Mouse (Mus musculus): ENCODE results near the gene Tbrg1. TPM values are rescaled to one million over a fixed set of nuclear protein-coding genes. Genes with fewer than 3 reads are reported as not detected.

Tbrg1 gene
- 45.6 and 46.7 TPM in 2 replicates for polyA plus RNA-seq (2015; fragmentation: Nextera tagmentation; extraction: Ambion mirVana)

GRCm38 (mm10) chr9:37656931-37657481 is at the start of gene Tbrg1:
Gene Tbrg1, minus strand, starts transcription at chr9:37657312.
- Histone ChIP-seq H3K9me3 (replicated peaks; ENCODE audit: control insufficient read depth, low read length) (no peaks in the 10 kb centered on the region), H3K4me3 (ENCODE audit: low read depth, low read length) (peak within 1 kb of the TSS; percentile 73), H3K36me3 (ENCODE audit: control insufficient read depth, insufficient read depth) (peaks cover 12% of the 10 kb centered on the region), H3K27me3 (ENCODE audit: control insufficient read depth, insufficient read depth, low read depth, low read length) (no peaks in the 10 kb centered on the region), H3K4me2 (ENCODE audit: low read depth, low read length) (peak within 1 kb of the TSS; percentile 65), H3K4me1 (ENCODE audit: control insufficient read depth, low read depth, low read length) (peaks cover 7% of the 10 kb centered on the region), H3K9ac (ENCODE audit: low read depth, low read length) (peak within 1 kb of the TSS; percentile 74), H3K27ac (ENCODE audit: low read length) (peak within 1 kb of the TSS; percentile 76)
- peak; percentile 90 for ATAC-seq (ENCODE audit: low read depth)
- WGBS (ENCODE audit: insufficient replicate concordance): under 1% methylated on average over 36 of the region's 36 CpGs

- no peak overlapping the region for H3K27ac ChIP-seq (ENCODE audit: low read length)
- no peaks in the 10 kb centered on the region for H3K36me3 ChIP-seq (ENCODE audit: control insufficient read depth, insufficient read depth)
- H3K9ac ChIP-seq (ENCODE audit: low read depth, low read length): no peak overlapping the region
- ATAC-seq (ENCODE audit: low read depth): no peak
- no peak overlapping the region for H3K4me3 ChIP-seq (ENCODE audit: low read depth, low read length)
- H3K4me2 ChIP-seq (ENCODE audit: low read depth, low read length): no peak overlapping the region
- no peaks in the 10 kb centered on the region for H3K27me3 ChIP-seq (ENCODE audit: control insufficient read depth, insufficient read depth, low read depth, low read length)
- no peaks in the 10 kb centered on the region for H3K9me3 ChIP-seq (replicated peaks; ENCODE audit: control insufficient read depth, low read length)
- WGBS (ENCODE audit: insufficient replicate concordance): 45% methylated on average over 5 of the region's 5 CpGs
- H3K4me1 ChIP-seq (ENCODE audit: control insufficient read depth, low read depth, low read length): no peaks in the 10 kb centered on the region
These were observed 33.0 kb upstream of the Tbrg1 start for GRCm38 (mm10) chr9:37689970-37690686.

- Histone ChIP-seq H3K9ac (ENCODE audit: low read depth, low read length) (no peak overlapping the region), H3K4me2 (ENCODE audit: low read depth, low read length) (no peak overlapping the region), H3K36me3 (ENCODE audit: control insufficient read depth, insufficient read depth) (no peaks in the 10 kb centered on the region), H3K4me3 (ENCODE audit: low read depth, low read length) (no peak overlapping the region), H3K4me1 (ENCODE audit: control insufficient read depth, low read depth, low read length) (no peaks in the 10 kb centered on the region), H3K27me3 (ENCODE audit: control insufficient read depth, insufficient read depth, low read depth, low read length) (no peaks in the 10 kb centered on the region), H3K27ac (ENCODE audit: low read length) (no peak overlapping the region), H3K9me3 (replicated peaks; ENCODE audit: control insufficient read depth, low read length) (no peaks in the 10 kb centered on the region)
- WGBS (ENCODE audit: insufficient replicate concordance): 20% methylated on average over 3 of the region's 3 CpGs
- ATAC-seq (ENCODE audit: low read depth): no peak
These were observed 30.8 kb upstream of the Tbrg1 start for GRCm38 (mm10) chr9:37687941-37688303.

GRCm38 (mm10) chr9:37687288-37687940 is 30.3 kb upstream of the Tbrg1 start:
- Histone ChIP-seq H3K4me1 (ENCODE audit: control insufficient read depth, low read depth, low read length) (no peaks in the 10 kb centered on the region), H3K27ac (ENCODE audit: low read length) (no peak overlapping the region), H3K4me3 (ENCODE audit: low read depth, low read length) (no peak overlapping the region), H3K9me3 (replicated peaks; ENCODE audit: control insufficient read depth, low read length) (no peaks in the 10 kb centered on the region), H3K9ac (ENCODE audit: low read depth, low read length) (no peak overlapping the region), H3K27me3 (ENCODE audit: control insufficient read depth, insufficient read depth, low read depth, low read length) (no peaks in the 10 kb centered on the region), H3K4me2 (ENCODE audit: low read depth, low read length) (no peak overlapping the region), H3K36me3 (ENCODE audit: control insufficient read depth, insufficient read depth) (no peaks in the 10 kb centered on the region)
- WGBS (ENCODE audit: insufficient replicate concordance): 59% methylated on average over 3 of the region's 3 CpGs
- ATAC-seq (ENCODE audit: low read depth): no peak

- WGBS (ENCODE audit: insufficient replicate concordance): 70% methylated on average over 1 of the region's 1 CpGs
- no peaks in the 10 kb centered on the region for H3K4me1 ChIP-seq (ENCODE audit: control insufficient read depth, low read depth, low read length)
- H3K36me3 ChIP-seq (ENCODE audit: control insufficient read depth, insufficient read depth): no peaks in the 10 kb centered on the region
- no peak overlapping the region for H3K4me2 ChIP-seq (ENCODE audit: low read depth, low read length)
- no peaks in the 10 kb centered on the region for H3K27me3 ChIP-seq (ENCODE audit: control insufficient read depth, insufficient read depth, low read depth, low read length)
- H3K9ac ChIP-seq (ENCODE audit: low read depth, low read length): no peak overlapping the region
- no peak for ATAC-seq (ENCODE audit: low read depth)
- no peak overlapping the region for H3K4me3 ChIP-seq (ENCODE audit: low read depth, low read length)
- H3K9me3 ChIP-seq (replicated peaks; ENCODE audit: control insufficient read depth, low read length): no peaks in the 10 kb centered on the region
- no peak overlapping the region for H3K27ac ChIP-seq (ENCODE audit: low read length)
These were observed 24.0 kb upstream of the Tbrg1 start for GRCm38 (mm10) chr9:37681123-37681522.

- Histone ChIP-seq H3K27me3 (ENCODE audit: control insufficient read depth, insufficient read depth, low read depth, low read length) (no peaks in the 10 kb centered on the region), H3K4me2 (ENCODE audit: low read depth, low read length) (no peak overlapping the region), H3K4me3 (ENCODE audit: low read depth, low read length) (no peak overlapping the region), H3K9ac (ENCODE audit: low read depth, low read length) (no peak overlapping the region), H3K36me3 (ENCODE audit: control insufficient read depth, insufficient read depth) (no peaks in the 10 kb centered on the region), H3K27ac (ENCODE audit: low read length) (no peak overlapping the region), H3K4me1 (ENCODE audit: control insufficient read depth, low read depth, low read length) (no peaks in the 10 kb centered on the region), H3K9me3 (replicated peaks; ENCODE audit: control insufficient read depth, low read length) (no peaks in the 10 kb centered on the region)
- ATAC-seq (ENCODE audit: low read depth): no peak
- 70% methylated on average over 4 of the region's 4 CpGs for WGBS (ENCODE audit: insufficient replicate concordance)
These were observed 18.2 kb upstream of the Tbrg1 start for GRCm38 (mm10) chr9:37675287-37675686.

GRCm38 (mm10) chr9:37670261-37670660 is 13.1 kb upstream of the Tbrg1 start:
- no peaks in the 10 kb centered on the region for H3K9me3 ChIP-seq (replicated peaks; ENCODE audit: control insufficient read depth, low read length)

GRCm38 (mm10) chr9:37669678-37670077 is 12.6 kb upstream of the Tbrg1 start:
- WGBS (ENCODE audit: insufficient replicate concordance): 49% methylated on average over 4 of the region's 4 CpGs

More at GRCm38 (mm10) chr9:37670261-37670660, 13.1 kb upstream of the Tbrg1 start:
- no peak for ATAC-seq (ENCODE audit: low read depth)
- H3K27me3 ChIP-seq (ENCODE audit: control insufficient read depth, insufficient read depth, low read depth, low read length): no peaks in the 10 kb centered on the region
- H3K27ac ChIP-seq (ENCODE audit: low read length): no peak overlapping the region
- 57% methylated on average over 3 of the region's 3 CpGs for WGBS (ENCODE audit: insufficient replicate concordance)
- no peak overlapping the region for H3K4me3 ChIP-seq (ENCODE audit: low read depth, low read length)
- H3K4me1 ChIP-seq (ENCODE audit: control insufficient read depth, low read depth, low read length): no peaks in the 10 kb centered on the region
- no peaks in the 10 kb centered on the region for H3K36me3 ChIP-seq (ENCODE audit: control insufficient read depth, insufficient read depth)
- no peak overlapping the region for H3K9ac ChIP-seq (ENCODE audit: low read depth, low read length)
- no peak overlapping the region for H3K4me2 ChIP-seq (ENCODE audit: low read depth, low read length)

GRCm38 (mm10) chr9:37669115-37669514 is 12.0 kb upstream of the Tbrg1 start, which contains the start of gene Panx3:
Gene Panx3, minus strand, starts transcription at chr9:37669235.
- Histone ChIP-seq H3K27me3 (ENCODE audit: control insufficient read depth, insufficient read depth, low read depth, low read length) (no peaks in the 10 kb centered on the region), H3K4me1 (ENCODE audit: control insufficient read depth, low read depth, low read length) (no peaks in the 10 kb centered on the region), H3K9me3 (replicated peaks; ENCODE audit: control insufficient read depth, low read length) (no peaks in the 10 kb centered on the region), H3K27ac (ENCODE audit: low read length) (no peak within 1 kb of the TSS), H3K36me3 (ENCODE audit: control insufficient read depth, insufficient read depth) (no peaks in the 10 kb centered on the region), H3K9ac (ENCODE audit: low read depth, low read length) (no peak within 1 kb of the TSS), H3K4me2 (ENCODE audit: low read depth, low read length) (no peak within 1 kb of the TSS), H3K4me3 (ENCODE audit: low read depth, low read length) (no peak within 1 kb of the TSS)
- no peak for ATAC-seq (ENCODE audit: low read depth)
- WGBS (ENCODE audit: insufficient replicate concordance): 54% methylated on average over 6 of the region's 6 CpGs

More at GRCm38 (mm10) chr9:37669678-37670077, 12.6 kb upstream of the Tbrg1 start:
- no peaks in the 10 kb centered on the region for H3K27me3 ChIP-seq (ENCODE audit: control insufficient read depth, insufficient read depth, low read depth, low read length)
- H3K27ac ChIP-seq (ENCODE audit: low read length): no peak overlapping the region
- no peaks in the 10 kb centered on the region for H3K36me3 ChIP-seq (ENCODE audit: control insufficient read depth, insufficient read depth)
- no peak for ATAC-seq (ENCODE audit: low read depth)
- H3K4me2 ChIP-seq (ENCODE audit: low read depth, low read length): no peak overlapping the region
- no peaks in the 10 kb centered on the region for H3K4me1 ChIP-seq (ENCODE audit: control insufficient read depth, low read depth, low read length)
- no peaks in the 10 kb centered on the region for H3K9me3 ChIP-seq (replicated peaks; ENCODE audit: control insufficient read depth, low read length)
- no peak overlapping the region for H3K4me3 ChIP-seq (ENCODE audit: low read depth, low read length)
- no peak overlapping the region for H3K9ac ChIP-seq (ENCODE audit: low read depth, low read length)

Data from liver, embryonic 16.5 days (tissue).